Mouse (Mus musculus) MEL (cell line): ENCODE measurements around the gene Grk5. TPM values are rescaled to one million over a fixed set of nuclear protein-coding genes. Genes with fewer than 3 reads are reported as not detected.

ENCODE experiments used
- DNase-seq: peaks from one replicate; pipeline ENCODE4 v3.0.0; 2011; ENCODE audit warnings: low read depth, low spot score
- H3K27ac ChIP-seq: 2 replicates; pipeline ENCODE4 v1.5.1; 2012; ENCODE audit warnings: low read depth, mild to moderate bottlenecking, control low read depth, low read length, moderate library complexity; ENCODE audit not compliant: control insufficient read depth
- H3K27me3 ChIP-seq, 2 experiments: fragments of 150-350 bp in 1 of 2; sonication (generic) in 1 of 2; 2 replicates each; pipeline ENCODE4 v1.6.1; 2012; ENCODE audit warnings: low read length in 2 of 2, mild to moderate bottlenecking in 2 of 2, improper control_type of control experiment in 1 of 2, moderate library complexity in 1 of 2; ENCODE audit not compliant: insufficient read depth in 2 of 2, control insufficient read depth in 1 of 2
- H3K36me3 ChIP-seq, 2 experiments: 2 replicates each; pipeline ENCODE4 v1.6.1; 2012 to 2014; ENCODE audit warnings: low read length in 2 of 2, improper control_type of control experiment in 1 of 2, inconsistent platforms in 1 of 2, mild to moderate bottlenecking in 1 of 2; ENCODE audit not compliant: insufficient read depth in 2 of 2, control insufficient read depth in 1 of 2
- H3K4me1 ChIP-seq, 2 experiments: fragments of 150-350 bp in 1 of 2; sonication (generic) in 1 of 2; 2 replicates each; pipeline ENCODE4 v1.6.1; 2012; ENCODE audit warnings: low read length in 2 of 2, improper control_type of control experiment in 1 of 2, mild to moderate bottlenecking in 1 of 2; ENCODE audit not compliant: insufficient read depth in 2 of 2, control insufficient read depth in 1 of 2
- H3K4me3 ChIP-seq, 2 experiments: fragments of 150-350 bp in 1 of 2; sonication (generic) in 1 of 2; 2 replicates each; pipeline ENCODE4 v1.5.1; 2012; ENCODE audit warnings: low read depth in 2 of 2, low read length in 2 of 2, mild to moderate bottlenecking in 2 of 2, moderate library complexity in 2 of 2, control low read depth in 1 of 2, improper control_type of control experiment in 1 of 2; ENCODE audit not compliant: control insufficient read depth in 1 of 2, insufficient read depth in 1 of 2
- H3K79me2 ChIP-seq: 2 replicates; pipeline ENCODE4 v1.6.1; 2012; ENCODE audit warnings: mild to moderate bottlenecking, low read length, moderate library complexity; ENCODE audit not compliant: control insufficient read depth, poor library complexity, insufficient read depth
- H3K9ac ChIP-seq: 2 replicates; pipeline ENCODE4 v1.6.1; 2012; ENCODE audit warnings: low read depth, mild to moderate bottlenecking, control low read depth, low read length, moderate library complexity; ENCODE audit not compliant: control insufficient read depth, poor library complexity, severe bottlenecking
- H3K9me3 ChIP-seq: fragments of 150-350 bp; sonication (generic); replicated peaks from 2 replicates; pipeline ENCODE4 v1.6.1; 2012; ENCODE audit warnings: mild to moderate bottlenecking, low read length, improper control_type of control experiment, moderate library complexity; ENCODE audit not compliant: insufficient read depth
- BHLHE40 ChIP-seq: IDR thresholded peaks from 2 replicates; pipeline ENCODE4 v1.6.1; 2012; ENCODE audit warnings: low read depth, mild to moderate bottlenecking, inconsistent platforms, low read length, improper control_type of control experiment, borderline replicate concordance
- CHD1 ChIP-seq: IDR thresholded peaks from 2 replicates; pipeline ENCODE4 v1.6.1; 2012; ENCODE audit warnings: low read depth, mild to moderate bottlenecking, inconsistent platforms, low read length, improper control_type of control experiment
- E2F4 ChIP-seq: IDR thresholded peaks from 2 replicates; pipeline ENCODE4 v1.6.1; 2011; ENCODE audit warnings: low read depth, low read length, improper control_type of control experiment, borderline replicate concordance
- EP300 ChIP-seq, 2 experiments: IDR thresholded peaks; 2 replicates each; pipeline ENCODE4 v1.6.1; 2011; ENCODE audit warnings: improper control_type of control experiment in 2 of 2, low read length in 2 of 2, low read depth in 1 of 2, mild to moderate bottlenecking in 1 of 2
- ETS1 ChIP-seq: IDR thresholded peaks from 2 replicates; pipeline ENCODE4 v1.6.1; 2012; ENCODE audit warnings: low read depth, mild to moderate bottlenecking, inconsistent platforms, low read length, improper control_type of control experiment, moderate library complexity
- GABPA ChIP-seq: IDR thresholded peaks from 2 replicates; pipeline ENCODE4 v1.6.1; 2012; ENCODE audit warnings: low read depth, mild to moderate bottlenecking, inconsistent platforms, low read length, improper control_type of control experiment, moderate library complexity
- GATA1 ChIP-seq: IDR thresholded peaks from 2 replicates; pipeline ENCODE4 v1.6.1; 2011; ENCODE audit warnings: low read depth, low read length, improper control_type of control experiment
- HCFC1 ChIP-seq: IDR thresholded peaks from 2 replicates; pipeline ENCODE4 v1.6.1; 2012; ENCODE audit warnings: low read depth, mild to moderate bottlenecking, inconsistent platforms, low read length, improper control_type of control experiment, moderate library complexity
- MAFK ChIP-seq: IDR thresholded peaks from 2 replicates; pipeline ENCODE4 v1.6.1; 2011; ENCODE audit warnings: low read depth, mild to moderate bottlenecking, low read length, improper control_type of control experiment, borderline replicate concordance
- MAX ChIP-seq: IDR thresholded peaks from 2 replicates; pipeline ENCODE4 v1.6.1; 2011; ENCODE audit warnings: low read length, improper control_type of control experiment
- MYC ChIP-seq: IDR thresholded peaks from 2 replicates; pipeline ENCODE4 v1.6.1; 2011; ENCODE audit warnings: low read depth, mild to moderate bottlenecking, low read length, improper control_type of control experiment, moderate library complexity
- POLR2AphosphoS5 ChIP-seq: IDR thresholded peaks from 2 replicates; pipeline ENCODE4 v1.6.1; 2012; ENCODE audit warnings: low read depth, borderline replicate concordance, mild to moderate bottlenecking, inconsistent platforms, low read length, moderate library complexity, mixed read lengths
- RAD21 ChIP-seq: IDR thresholded peaks from 2 replicates; pipeline ENCODE4 v1.6.1; 2011; ENCODE audit warnings: mild to moderate bottlenecking, low read depth, low read length, improper control_type of control experiment
- RCOR1 ChIP-seq: IDR thresholded peaks from 2 replicates; pipeline ENCODE4 v1.6.1; 2012; ENCODE audit warnings: low read depth, mild to moderate bottlenecking, inconsistent platforms, low read length, improper control_type of control experiment
- SMC3 ChIP-seq: IDR thresholded peaks from 2 replicates; pipeline ENCODE4 v1.6.1; 2011; ENCODE audit warnings: low read depth, low read length, improper control_type of control experiment
- TCF12 ChIP-seq: IDR thresholded peaks from 2 replicates; pipeline ENCODE4 v1.6.1; 2014; ENCODE audit warnings: low read depth, mild to moderate bottlenecking, inconsistent platforms, low read length, improper control_type of control experiment, moderate library complexity
- ZNF384 ChIP-seq: IDR thresholded peaks from 2 replicates; pipeline ENCODE4 v1.6.1; 2012; ENCODE audit warnings: low read depth, mild to moderate bottlenecking, inconsistent platforms, low read length, improper control_type of control experiment
- polyA plus RNA-seq, 2 experiments: library from polyadenylated mRNA; stranded (reverse) in 1 of 2; unstranded in 1 of 2; fragments of >175 nt in 1 of 2; fragments of >200 nt in 1 of 2; gene quantifications; 2 replicates each; pipeline versions ENCODE4 v1.2.1 to v1.2.4; 2012; ENCODE audit warnings: low replicate concordance in 2 of 2, low read depth in 1 of 2; ENCODE audit not compliant: insufficient read length in 2 of 2, insufficient read depth in 1 of 2, missing spikeins in 1 of 2
- total RNA-seq: library from RNA; depleted of rRNA; stranded (reverse); fragments of 300-350 nt; gene quantifications from 2 replicates; pipeline ENCODE4 v1.2.3, GENCODE M21; 2012

Grk5 gene
- total and polyA plus RNA-seq, 3 experiments: 4.2 to 8.1 TPM; not detected in 1

GRCm38 (mm10) chr19:61031570-61031969 lies 142.0 kb downstream of the Grk5 start:
- DNase-seq: peak; percentile 64
- Histone ChIP-seq H3K79me2 (no peaks in the 10 kb centered on the region), H3K9ac (no peak overlapping the region), H3K27ac (0 out of 2 replicates have a peak overlapping the region, but pooled peaks have one; percentile 6), H3K4me3 (no peak overlapping the region)
- TF ChIP-seq GATA1 (peak; percentile 72), EP300 (IDR thresholded peaks at IDR 0.05; ENCODE audit: low read depth in 1 of 2, low read length in 2 of 2) (peak; percentile 49 to 60; a peak in 3 of 4 replicates), BHLHE40 (no peak), ZNF384 (peak; percentile 70), TCF12 (peak; percentile 65), ETS1 (peak; percentile 50; the same call in 1 of the 2 replicates), RAD21 (no peak), RCOR1 (no peak)
- TF ChIP-seq, all 39 proteins: peak for 5
- peaks cover 6 to 13% of the 10 kb centered on the region in 2 experiments for H3K4me1 ChIP-seq
- peaks cover 0 to 12% of the 10 kb centered on the region in 2 experiments; a peak in 2 of 4 replicates for H3K36me3 ChIP-seq
- no peaks in the 10 kb centered on the region for H3K27me3 ChIP-seq
- no peaks in the 10 kb centered on the region for H3K9me3 ChIP-seq

GRCm38 (mm10) chr19:61039151-61039550 lies 149.6 kb downstream of the Grk5 start:
- Histone ChIP-seq H3K9ac (no peak overlapping the region), H3K79me2 (no peaks in the 10 kb centered on the region), H3K4me3 (no peak overlapping the region), H3K4me1 (no peaks in the 10 kb centered on the region), H3K27ac (no peak overlapping the region), H3K9me3 (no peaks in the 10 kb centered on the region), H3K36me3 (no peaks in the 10 kb centered on the region)
- TF ChIP-seq HCFC1 (no peak), TCF12 (no peak)
- TF ChIP-seq, all 39 proteins: peak for 0
- no peaks in the 10 kb centered on the region for H3K27me3 ChIP-seq
- DNase-seq: no peak

- no peaks in the 10 kb centered on the region for H3K9me3 ChIP-seq
- no peak overlapping the region for H3K4me3 ChIP-seq
- TF ChIP-seq MAFK: no peak
- no peak for TF ChIP-seq POLR2AphosphoS5
- TF ChIP-seq E2F4: no peak
- TF ChIP-seq SMC3: no peak
- no peak for TF ChIP-seq GABPA
- TF ChIP-seq TCF12: no peak
- no peak for TF ChIP-seq CHD1
- TF ChIP-seq MYC: no peak
- no peak for TF ChIP-seq MAX
- no peak overlapping the region for H3K27ac ChIP-seq
- no peak overlapping the region for H3K9ac ChIP-seq
- no peak for DNase-seq
- H3K4me1 ChIP-seq: no peaks in the 10 kb centered on the region
- no peaks in the 10 kb centered on the region for H3K27me3 ChIP-seq
- H3K79me2 ChIP-seq: no peaks in the 10 kb centered on the region
- H3K36me3 ChIP-seq: no peaks in the 10 kb centered on the region
These were observed 159.1 kb downstream of the Grk5 start for GRCm38 (mm10) chr19:61048646-61049045.
